Mouse (Mus musculus): ENCODE data around the gene Ppp1r27. TPM values are rescaled to one million over a fixed set of nuclear protein-coding genes. Genes with fewer than 3 reads are reported as not detected.

The Ppp1r27 gene
- total RNA-seq (2023), result not detected

DNA sequence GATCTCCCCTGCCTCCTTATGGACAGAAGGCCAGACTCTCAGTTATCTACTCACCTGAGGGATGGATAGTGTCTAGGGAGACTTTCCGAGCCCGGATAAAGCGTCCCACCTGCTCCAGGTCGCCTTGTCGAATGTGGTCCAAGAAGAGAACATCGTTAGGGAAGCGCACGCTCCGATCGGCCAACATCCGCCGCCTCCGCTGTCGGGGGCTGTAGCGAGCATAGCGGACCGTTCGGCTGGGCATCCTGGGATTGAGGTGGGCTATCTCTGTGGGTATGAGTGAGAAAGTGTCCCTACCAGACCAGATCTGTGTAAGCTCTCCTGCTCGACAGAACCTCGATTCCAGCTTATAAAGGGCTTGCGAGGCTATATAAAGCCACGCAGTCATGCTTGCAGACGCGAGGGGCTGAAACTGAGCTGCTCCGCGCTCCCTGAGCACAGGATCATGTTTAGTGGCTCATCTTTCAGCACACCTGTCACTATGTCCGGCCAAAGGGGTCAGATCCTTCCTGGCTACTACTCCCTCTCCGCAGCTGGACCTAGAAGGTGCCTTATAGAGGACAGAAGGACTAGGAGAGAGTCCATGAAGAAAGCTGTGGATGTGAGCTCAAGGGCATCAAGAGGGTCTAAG is at the start of gene Ppp1r27:
Gene Ppp1r27, minus strand, starts transcription at position 323 of the 631 bp plus-strand sequence.

DNA sequence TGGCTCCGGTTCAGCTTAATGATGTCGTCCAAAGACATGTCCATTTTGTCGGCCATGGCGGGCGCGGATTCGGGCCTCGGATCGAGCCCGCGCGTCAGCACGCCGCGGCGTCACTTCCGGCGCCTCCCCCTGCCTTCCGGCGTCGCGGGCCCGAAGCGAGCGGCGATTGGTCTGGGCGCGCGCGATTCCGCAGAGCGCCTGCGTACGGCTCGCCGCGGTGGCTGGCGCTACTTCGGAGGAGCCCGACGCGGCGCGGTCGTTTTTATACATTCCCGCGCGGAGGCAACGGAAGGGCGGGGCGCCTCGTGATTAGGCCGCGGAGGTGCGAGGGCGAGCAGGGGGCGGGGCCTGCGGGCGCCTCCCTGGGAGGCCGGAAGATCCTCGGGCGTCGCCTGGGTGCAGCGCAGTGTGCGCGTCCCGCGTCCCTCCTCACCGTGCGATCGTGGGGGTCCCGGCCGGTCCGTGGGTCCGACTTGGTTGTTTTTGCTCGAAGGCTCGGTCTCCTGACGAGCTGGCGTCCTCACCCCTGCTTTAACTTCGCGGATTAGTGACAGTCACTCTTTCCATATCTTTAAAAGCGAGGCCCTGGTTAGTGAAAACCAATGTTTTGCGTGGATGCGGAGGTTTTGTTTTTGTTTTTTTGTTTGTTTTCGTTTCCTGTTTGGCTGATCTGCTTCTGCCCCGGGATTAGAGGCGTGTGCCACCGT is 47.5 kb upstream of the Ppp1r27 start, which contains the start of the genes Alyref and Anapc11:
Gene Alyref, minus strand, starts transcription at position 83 of the 707 bp plus-strand sequence.
Gene Anapc11, plus strand, starts transcription at position 139 of the 707 bp plus-strand sequence.

DNA sequence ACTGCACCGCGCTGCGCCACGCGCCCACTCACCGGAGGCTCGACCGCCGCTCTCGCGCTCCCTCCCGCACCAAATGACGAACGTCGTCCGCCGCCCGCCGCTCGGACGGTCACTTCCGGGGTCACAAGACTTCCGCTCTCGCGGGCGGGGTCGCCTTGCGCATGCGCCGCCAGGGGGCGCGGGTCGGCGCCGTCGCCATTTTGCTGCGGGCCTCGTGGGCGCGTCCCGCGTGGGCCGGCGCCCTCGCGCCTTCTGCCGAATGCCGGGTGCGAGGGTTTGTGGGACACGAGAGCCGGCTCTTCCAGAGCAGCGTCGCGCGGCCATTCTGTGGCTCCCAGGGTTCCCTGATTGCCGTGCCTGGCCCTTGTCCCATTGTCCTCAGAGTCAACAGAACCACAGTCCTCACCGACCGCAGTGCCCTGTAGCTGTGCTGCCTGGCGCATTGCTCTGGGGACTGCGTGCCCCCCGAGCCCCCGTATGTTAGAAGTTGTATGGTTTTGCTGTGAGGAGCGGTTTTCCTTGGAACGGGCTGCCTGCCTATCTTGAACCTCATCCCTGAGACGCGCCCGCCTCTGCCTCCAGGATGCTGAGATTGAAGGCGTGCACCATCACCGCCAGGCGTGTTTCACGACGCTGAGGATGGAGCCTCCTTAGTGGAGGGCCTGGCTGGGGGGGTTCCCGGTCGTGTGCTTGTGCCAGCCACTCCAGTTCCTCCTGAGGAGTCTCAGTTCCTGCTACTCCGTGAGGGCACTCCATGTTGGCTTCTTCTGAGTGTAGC is 30.7 kb upstream of the Ppp1r27 start, which contains the start of gene Arhgdia:
Gene Arhgdia, minus strand, starts transcription at position 135 of the 778 bp plus-strand sequence.

DNA sequence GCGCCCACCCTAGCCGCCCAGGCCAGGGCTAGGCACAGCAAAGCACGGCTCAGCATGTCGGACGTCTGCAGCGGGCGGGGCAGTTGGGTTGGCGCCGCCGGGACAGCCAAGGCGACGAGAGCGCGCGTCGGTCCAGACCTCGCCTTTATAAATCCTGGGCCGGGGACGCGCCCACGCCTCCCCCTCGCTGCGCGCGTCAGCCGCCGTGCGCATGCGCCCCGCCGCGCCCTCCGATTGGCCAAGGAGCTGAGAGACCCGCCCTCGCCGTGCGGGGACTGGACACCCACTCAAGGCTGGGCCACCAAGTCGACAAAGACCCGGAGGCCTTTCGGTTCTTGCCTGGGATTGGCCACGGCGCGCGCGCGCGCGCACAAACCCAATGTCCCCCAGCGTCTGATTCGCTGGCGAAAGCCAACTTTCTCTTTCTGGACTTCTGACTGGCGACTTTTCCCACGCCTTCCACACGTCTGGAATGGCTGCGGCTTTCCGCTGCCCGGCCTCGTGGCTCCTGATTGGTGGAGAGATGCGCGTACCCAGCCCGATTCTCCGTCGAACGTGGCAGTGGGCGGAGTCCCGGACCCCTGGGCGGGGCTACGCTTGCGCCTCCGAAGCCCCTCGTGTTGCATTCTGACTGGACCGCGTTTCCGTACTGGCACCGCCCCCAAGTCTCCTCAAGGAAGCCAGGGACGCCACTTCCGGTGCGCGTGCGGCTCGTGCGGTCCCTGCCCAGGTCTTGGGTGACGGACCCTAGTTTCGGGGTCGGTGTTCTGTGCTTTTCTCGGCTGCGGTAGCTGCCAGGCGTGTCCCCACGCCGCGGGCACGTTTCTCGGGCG is 22.0 kb upstream of the Ppp1r27 start, which contains the start of gene P4hb:
Gene P4hb, minus strand, starts transcription at position 502 of the 833 bp plus-strand sequence.

DNA sequence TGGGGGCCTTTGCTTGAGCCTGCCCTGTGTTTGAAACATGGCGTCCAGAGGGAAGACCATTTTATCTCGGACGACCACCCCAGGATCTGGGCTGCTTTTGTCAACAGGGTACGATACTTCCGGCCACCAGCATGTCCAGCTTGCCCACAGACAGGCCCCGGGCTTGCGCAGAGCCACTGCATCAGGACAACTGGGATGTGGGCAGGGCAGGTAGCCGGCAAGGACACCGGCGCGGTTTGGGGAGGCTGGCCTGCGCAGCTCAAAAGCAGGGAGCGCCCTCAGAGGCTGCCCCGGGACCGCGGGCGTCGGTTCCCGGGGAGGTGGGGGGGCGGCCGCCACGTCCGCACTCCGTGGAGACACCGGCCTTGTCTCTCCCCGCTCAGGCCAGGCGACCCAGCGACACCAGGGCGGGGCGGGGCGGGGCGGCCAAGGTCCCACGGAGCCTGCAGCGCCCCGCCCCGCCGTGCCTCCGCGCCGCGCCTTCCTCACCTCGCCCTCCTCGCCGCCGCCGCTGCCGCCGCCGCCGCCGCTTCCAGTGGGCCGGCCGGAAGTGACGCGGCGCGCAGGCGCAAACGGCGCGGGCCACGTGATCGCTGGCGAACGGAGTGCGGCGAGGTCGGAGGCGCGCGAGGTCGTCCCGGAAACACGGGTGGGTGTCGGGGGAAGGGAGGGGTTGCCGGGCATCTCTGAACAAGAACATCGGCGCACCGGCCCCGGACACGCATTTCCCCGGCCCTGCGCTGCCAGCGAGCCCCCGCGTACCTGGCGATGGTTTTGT is 1.6 kb downstream of the Ppp1r27 start, which contains the start of gene Mcrip1:
Gene Mcrip1, minus strand, starts transcription at position 560 of the 778 bp plus-strand sequence.

DNA sequence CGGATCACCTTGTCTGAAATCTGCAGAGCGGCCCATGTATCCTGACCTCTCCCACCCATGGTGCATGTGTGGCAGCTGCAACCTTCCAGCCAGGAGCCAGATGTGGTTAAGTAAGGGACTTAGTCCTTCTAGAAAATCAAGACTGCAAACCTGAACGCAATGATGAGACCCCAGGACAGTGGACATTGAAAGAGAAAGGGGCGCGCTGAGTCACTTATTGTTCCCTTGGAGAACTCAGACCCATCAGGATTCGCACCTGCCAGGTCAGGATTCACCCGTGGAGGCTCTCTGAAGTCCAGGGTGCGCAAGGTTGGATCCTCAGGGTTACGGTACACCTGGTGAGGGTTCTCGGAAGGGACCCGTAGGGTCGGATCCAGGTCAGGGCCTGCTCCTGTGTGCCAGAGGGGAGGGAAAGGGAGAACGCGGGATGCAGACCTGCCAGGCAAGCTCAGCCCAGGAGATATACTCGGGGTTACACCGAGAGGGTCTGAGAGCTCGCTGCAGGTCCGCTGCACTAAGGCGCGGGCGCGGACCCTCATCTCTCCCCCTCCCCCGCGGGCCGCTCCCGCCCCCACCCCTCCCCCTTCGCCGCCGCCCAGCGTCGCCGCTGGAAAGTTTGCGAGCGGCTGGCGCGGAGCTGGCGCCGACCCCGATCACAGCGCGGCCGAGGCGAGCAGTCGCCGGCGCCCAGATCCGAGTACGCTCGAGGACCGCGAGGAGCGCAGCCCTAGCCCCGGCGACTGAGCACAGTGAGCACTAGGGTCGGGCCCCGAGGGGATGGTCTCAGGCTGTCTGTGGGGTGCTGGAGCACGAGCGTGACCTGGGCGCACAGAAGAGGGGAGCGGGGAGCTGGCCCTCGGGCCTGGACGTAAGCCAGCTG is 20.6 kb downstream of the Ppp1r27 start, which contains the start of gene Gcgr:
Gene Gcgr, plus strand, starts transcription at position 615 of the 880 bp plus-strand sequence.

Other genes with a start within 250 kb of the Ppp1r27 start
- gene Actg1, start 202.6 kb downstream of the Ppp1r27 start, total RNA-seq (2023), result 1,000 to 10,000 TPM; 1,199 to 1,232 TPM
- gene Fscn2, start 189.6 kb downstream of the Ppp1r27 start, total RNA-seq (2023), result not detected
- 10 to 100 TPM; 23.1 to 23.6 TPM for gene Faap100, start 172.4 kb downstream of the Ppp1r27 start, total RNA-seq (2023)
- 10 to 100 TPM; 57.3 to 70.4 TPM for gene Nploc4, start 113.4 kb downstream of the Ppp1r27 start, total RNA-seq (2023)
- gene Tspan10, start 108.5 kb downstream of the Ppp1r27 start, total RNA-seq (2023), result 10 to 100 TPM in 1 of 2 experiments, not detected in 1; 50.9 TPM
- under 1 TPM in 1 of 2 experiments, not detected in 1; 0.32 TPM for gene Pde6g, start 97.6 kb downstream of the Ppp1r27 start, total RNA-seq (2023)
- gene Oxld1, start 93.1 kb downstream of the Ppp1r27 start, total RNA-seq (2023), result 1 to 10 TPM; 5.4 to 9.3 TPM
- 10 to 100 TPM; 37.4 to 41.2 TPM for gene Ccdc137, start 93.0 kb downstream of the Ppp1r27 start, total RNA-seq (2023)
- 10 to 100 TPM; 13.0 to 15.9 TPM for gene Arl16, start 83.5 kb downstream of the Ppp1r27 start, total RNA-seq (2023)
- 10 to 100 TPM; 38.9 to 39.5 TPM for gene Mrpl12, start 66.5 kb downstream of the Ppp1r27 start, total RNA-seq (2023)
- gene Slc25a10, start 59.3 kb downstream of the Ppp1r27 start, total RNA-seq (2023), result 10 to 100 TPM; 14.7 to 15.0 TPM
- not detected for gene Gcgr, start 20.4 kb downstream of the Ppp1r27 start, total RNA-seq (2023)
- 10 to 100 TPM; 40.5 to 43.6 TPM for gene Mcrip1, start 1.4 kb downstream of the Ppp1r27 start, total RNA-seq (2023)
- gene P4hb, start 22.1 kb upstream of the Ppp1r27 start, total RNA-seq (2023), result 100 to 1,000 TPM; 141 to 149 TPM
- 100 to 1,000 TPM; 520 to 527 TPM for gene Arhgdia, start 30.5 kb upstream of the Ppp1r27 start, total RNA-seq (2023)
- gene Alyref, start 47.2 kb upstream of the Ppp1r27 start, total RNA-seq (2023), result 100 to 1,000 TPM; 130 to 143 TPM
- 10 to 100 TPM; 50.0 to 53.1 TPM for gene Anapc11, start 47.3 kb upstream of the Ppp1r27 start, total RNA-seq (2023)
- gene Npb, start 57.3 kb upstream of the Ppp1r27 start, total RNA-seq (2023), result 1 to 10 TPM; 1.6 to 2.4 TPM
- 100 to 1,000 TPM; 107 to 119 TPM for gene Pcyt2, start 66.8 kb upstream of the Ppp1r27 start, total RNA-seq (2023)
- gene Sirt7, start 74.1 kb upstream of the Ppp1r27 start, total RNA-seq (2023), result 100 to 1,000 TPM; 124 to 136 TPM
- 10 to 100 TPM; 48.0 to 54.0 TPM for gene Mafg, start 82.5 kb upstream of the Ppp1r27 start, total RNA-seq (2023)
- under 1 TPM in 1 of 2 experiments, not detected in 1; 0.81 TPM for gene Pycr1, start 92.6 kb upstream of the Ppp1r27 start, total RNA-seq (2023)
- gene Myadml2, start 97.0 kb upstream of the Ppp1r27 start, total RNA-seq (2023), result 1 to 10 TPM in 1 of 2 experiments, not detected in 1; 1.4 TPM
- gene Notum, start 110.0 kb upstream of the Ppp1r27 start, total RNA-seq (2023), result not detected
- gene Aspscr1, start 121.8 kb upstream of the Ppp1r27 start, total RNA-seq (2023), result 100 to 1,000 TPM in 1 of 2 experiments, 10 to 100 TPM in 1; 97.4 to 100 TPM
- 10 to 100 TPM; 30.5 to 32.1 TPM for gene Cenpx, start 162.6 kb upstream of the Ppp1r27 start, total RNA-seq (2023)
- gene Lrrc45, start 162.8 kb upstream of the Ppp1r27 start, total RNA-seq (2023), result 10 to 100 TPM; 38.6 to 46.7 TPM
- gene Rac3, start 170.3 kb upstream of the Ppp1r27 start, total RNA-seq (2023), result 1 to 10 TPM; 1.1 to 1.5 TPM
- gene Dcxr, start 176.1 kb upstream of the Ppp1r27 start, total RNA-seq (2023), result 10 to 100 TPM; 12.1 to 18.0 TPM
- gene Cbr2, start 181.0 kb upstream of the Ppp1r27 start, total RNA-seq (2023), result not detected
- gene Hmga1b, start 211.7 kb upstream of the Ppp1r27 start, total RNA-seq (2023), result 10 to 100 TPM; 32.7 to 39.2 TPM
- gene Rfng, start 233.1 kb upstream of the Ppp1r27 start, total RNA-seq (2023), result 10 to 100 TPM; 14.3 to 15.5 TPM
- 10 to 100 TPM; 75.3 to 86.7 TPM for gene Gps1, start 233.1 kb upstream of the Ppp1r27 start, total RNA-seq (2023)
- 10 to 100 TPM; 62.1 to 78.8 TPM for gene Dus1l, start 245.3 kb upstream of the Ppp1r27 start, total RNA-seq (2023)

Data from B cell, adult 67 days (primary cell).